Mouse (Mus musculus) ES-E14 (cell line): ENCODE data around the gene Adsl.

Experiments used
- HCFC1 ChIP-seq: IDR thresholded peaks from 2 replicates; pipeline ENCODE4 v1.6.1; 2012; ENCODE audit warnings: low read length, inconsistent platforms, borderline replicate concordance; ENCODE audit not compliant: insufficient read depth
- ZC3H11A ChIP-seq: IDR thresholded peaks from 2 replicates; pipeline ENCODE4 v1.6.1; 2012; ENCODE audit warnings: low read depth, mild to moderate bottlenecking, inconsistent platforms, low read length, borderline replicate concordance
- ZNF384 ChIP-seq: IDR thresholded peaks from 2 replicates; pipeline ENCODE4 v1.6.1; 2012; ENCODE audit warnings: low read depth, low read length, inconsistent platforms

DNA sequence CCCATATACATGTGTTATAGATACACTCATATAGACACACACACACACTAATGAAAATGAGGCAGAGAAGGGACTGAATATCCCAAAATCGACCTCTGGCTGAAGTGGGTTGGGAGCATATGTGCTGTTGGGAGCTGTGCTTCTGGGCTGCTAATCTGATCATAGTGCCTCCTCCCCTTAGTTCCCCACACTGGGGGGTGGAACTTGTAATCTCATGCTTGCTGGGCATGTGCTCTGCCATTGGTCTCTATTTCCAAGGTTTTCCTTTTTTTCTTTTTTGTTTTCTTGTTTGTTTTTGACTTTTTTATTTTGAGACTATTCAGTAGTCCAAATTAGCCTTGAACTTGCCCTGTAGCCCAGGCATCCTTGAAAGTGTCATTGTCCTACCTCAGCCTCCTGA is 40.0 kb downstream of the Adsl start:
- TF ChIP-seq ZC3H11A (no peak), HCFC1 (no peak), ZNF384 (no peak)
